Mouse (Mus musculus): ENCODE data around the gene Bpgm. TPM values are rescaled to one million over a fixed set of nuclear protein-coding genes. Genes with fewer than 3 reads are reported as not detected.

The Bpgm gene
- polyA plus RNA-seq, 1 experiment from 2014 or later = 71.2 TPM

DNA sequence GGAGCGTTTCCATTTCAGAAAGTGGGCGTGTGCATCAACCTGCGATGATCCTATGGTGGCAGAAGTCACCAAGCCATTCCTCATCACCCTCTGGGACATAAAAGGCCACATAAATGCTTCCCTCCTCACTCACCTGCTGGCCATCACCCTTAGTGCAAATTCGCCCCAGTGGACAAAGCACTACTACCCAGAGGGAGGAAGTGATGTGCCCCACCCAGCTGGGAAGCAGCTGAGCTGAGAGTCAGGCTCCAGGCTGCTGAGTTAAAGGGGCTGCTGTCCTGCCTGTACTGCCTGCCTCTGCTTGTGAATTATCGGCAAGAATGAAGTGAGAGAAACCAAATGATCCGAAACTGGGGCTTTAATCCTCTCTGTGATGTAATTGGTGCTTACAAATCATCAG, 49.9 kb downstream of the Bpgm start:
- ATAC-seq (replicated peaks; ENCODE audit: low FRiP score) (no peak), DNase-seq (ENCODE audit: low spot score) (no peak)
- Histone ChIP-seq H3K4me1 (replicated peaks; ENCODE audit: control insufficient read depth, insufficient read depth, low read length) (no peaks in the 10 kb centered on the region), H3K9ac (ENCODE audit: low read length) (no peak overlapping the region), H3K27me3 (ENCODE audit: control insufficient read depth, insufficient read depth, low read length) (no peaks in the 10 kb centered on the region), H3K36me3 (ENCODE audit: control insufficient read depth, insufficient read depth, low read length) (no peaks in the 10 kb centered on the region), H3K4me3 (ENCODE audit: low read depth, low read length) (no peak overlapping the region), H3K9me3 (ENCODE audit: control insufficient read depth, low read length) (no peaks in the 10 kb centered on the region), H3K27ac (ENCODE audit: low read depth, low read length) (no peak overlapping the region), H3K4me2 (ENCODE audit: low read depth, low read length, severe bottlenecking) (no peak overlapping the region)
- WGBS = 73% methylated on average over 6 of the region's 6 CpGs

DNA sequence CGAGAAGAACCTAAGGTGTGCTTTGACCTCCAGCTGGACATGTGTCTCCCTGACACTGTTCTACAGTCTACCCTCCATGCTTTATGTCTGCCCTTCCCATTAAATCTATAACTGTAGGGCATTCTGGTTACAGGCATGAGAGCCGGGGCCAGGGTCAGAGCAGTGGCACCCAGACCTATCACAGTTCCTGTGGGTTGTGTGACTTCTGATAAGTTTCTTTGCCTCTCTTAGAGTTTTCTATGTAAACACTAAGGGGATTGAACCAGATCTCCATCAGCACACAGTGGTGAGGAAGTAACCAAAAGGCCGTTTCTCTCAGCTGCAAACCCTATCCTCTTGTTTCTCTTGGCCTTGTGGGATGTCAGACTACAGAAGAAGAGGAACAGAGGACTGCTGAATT, 50.4 kb downstream of the Bpgm start:
- Histone ChIP-seq H3K36me3 (ENCODE audit: control insufficient read depth, insufficient read depth, low read length) (no peaks in the 10 kb centered on the region), H3K4me2 (ENCODE audit: low read depth, low read length, severe bottlenecking) (no peak overlapping the region), H3K9me3 (ENCODE audit: control insufficient read depth, low read length) (no peaks in the 10 kb centered on the region), H3K27ac (ENCODE audit: low read depth, low read length) (no peak overlapping the region), H3K4me3 (ENCODE audit: low read depth, low read length) (no peak overlapping the region), H3K27me3 (ENCODE audit: control insufficient read depth, insufficient read depth, low read length) (no peaks in the 10 kb centered on the region), H3K4me1 (replicated peaks; ENCODE audit: control insufficient read depth, insufficient read depth, low read length) (no peaks in the 10 kb centered on the region), H3K9ac (ENCODE audit: low read length) (no peak overlapping the region)
- ATAC-seq (replicated peaks; ENCODE audit: low FRiP score) (no peak), DNase-seq (ENCODE audit: low spot score) (no peak)
- 84% methylated on average over 3 of the region's 3 CpGs for WGBS

DNA sequence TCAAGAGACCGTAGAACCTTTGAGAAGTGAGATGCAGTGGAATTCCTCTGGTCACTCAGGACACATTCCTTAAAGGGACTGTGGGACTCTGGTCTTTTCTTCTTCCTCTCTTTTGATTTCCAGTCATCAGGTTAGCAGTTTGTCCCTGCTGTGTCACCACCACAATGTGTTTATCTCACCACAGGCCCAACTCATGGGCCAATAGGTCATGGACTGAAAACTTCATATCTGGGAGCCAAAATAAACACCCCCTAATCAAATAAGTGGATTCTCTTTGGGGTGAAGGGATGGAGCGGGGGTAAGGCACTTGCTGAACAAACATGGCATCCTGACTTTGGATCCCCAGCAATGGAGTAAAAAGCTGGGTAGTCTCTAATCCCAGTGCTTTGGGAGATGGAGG, 52.1 kb downstream of the Bpgm start:
- no peak overlapping the region for H3K9ac ChIP-seq (ENCODE audit: low read length)
- H3K27me3 ChIP-seq (ENCODE audit: control insufficient read depth, insufficient read depth, low read length) = no peaks in the 10 kb centered on the region
- no peak overlapping the region for H3K4me3 ChIP-seq (ENCODE audit: low read depth, low read length)
- H3K27ac ChIP-seq (ENCODE audit: low read depth, low read length) = no peak overlapping the region
- H3K9me3 ChIP-seq (ENCODE audit: control insufficient read depth, low read length) = no peaks in the 10 kb centered on the region
- WGBS = 89% methylated on average over 2 of the region's 2 CpGs
- H3K4me2 ChIP-seq (ENCODE audit: low read depth, low read length, severe bottlenecking) = no peak overlapping the region
- DNase-seq (ENCODE audit: low spot score) = no peak
- no peaks in the 10 kb centered on the region for H3K4me1 ChIP-seq (replicated peaks; ENCODE audit: control insufficient read depth, insufficient read depth, low read length)
- H3K36me3 ChIP-seq (ENCODE audit: control insufficient read depth, insufficient read depth, low read length) = no peaks in the 10 kb centered on the region
- no peak for ATAC-seq (replicated peaks; ENCODE audit: low FRiP score)

DNA sequence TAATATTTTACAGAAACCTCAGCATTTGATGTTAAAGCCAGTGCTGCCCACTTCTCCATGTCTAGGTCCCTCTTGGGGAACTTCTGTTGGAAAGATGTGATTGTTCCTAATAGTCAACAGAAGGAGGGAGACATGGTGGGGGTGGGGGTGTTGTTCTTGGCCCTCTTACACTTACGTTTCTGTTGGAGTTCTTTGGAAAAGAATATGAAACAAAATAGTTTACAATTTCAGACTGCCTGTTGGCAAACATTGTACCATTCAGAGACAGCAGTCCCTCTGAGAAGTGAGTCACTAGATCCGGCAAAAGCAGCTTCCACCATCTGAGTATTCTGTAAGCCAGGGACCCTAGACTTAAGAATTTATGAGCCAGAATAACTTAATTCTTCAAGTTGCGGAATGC, 54.0 kb downstream of the Bpgm start:
- H3K36me3 ChIP-seq (ENCODE audit: control insufficient read depth, insufficient read depth, low read length) = no peaks in the 10 kb centered on the region
- H3K4me2 ChIP-seq (ENCODE audit: low read depth, low read length, severe bottlenecking) = no peak overlapping the region
- H3K27ac ChIP-seq (ENCODE audit: low read depth, low read length) = no peak overlapping the region
- no peaks in the 10 kb centered on the region for H3K9me3 ChIP-seq (ENCODE audit: control insufficient read depth, low read length)
- H3K27me3 ChIP-seq (ENCODE audit: control insufficient read depth, insufficient read depth, low read length) = no peaks in the 10 kb centered on the region
- WGBS = 83% methylated on average over 3 of the region's 3 CpGs
- H3K4me1 ChIP-seq (replicated peaks; ENCODE audit: control insufficient read depth, insufficient read depth, low read length) = no peaks in the 10 kb centered on the region
- no peak overlapping the region for H3K9ac ChIP-seq (ENCODE audit: low read length)
- ATAC-seq (replicated peaks; ENCODE audit: low FRiP score) (no peak), DNase-seq (ENCODE audit: low spot score) (no peak)
- no peak overlapping the region for H3K4me3 ChIP-seq (ENCODE audit: low read depth, low read length)

DNA sequence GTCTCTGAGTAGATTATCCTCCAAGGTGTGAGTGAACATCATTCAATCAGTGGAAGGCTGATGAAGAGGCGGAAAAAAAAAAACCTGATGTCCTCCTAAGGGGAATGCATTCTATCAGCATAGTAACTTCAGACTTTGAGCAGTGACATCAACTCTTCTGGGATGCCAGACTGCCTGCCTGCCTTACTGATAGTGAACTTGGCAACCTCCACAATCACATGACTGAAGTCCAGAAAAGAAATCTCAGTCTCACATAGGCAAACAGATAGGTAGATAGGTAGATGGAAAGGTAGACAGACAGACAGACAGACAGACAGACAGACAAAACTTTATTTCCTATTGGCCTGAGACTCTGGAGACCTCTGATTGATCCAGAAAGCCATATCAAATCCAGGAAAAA, 57.0 kb downstream of the Bpgm start:
- H3K36me3 ChIP-seq (ENCODE audit: control insufficient read depth, insufficient read depth, low read length) = no peaks in the 10 kb centered on the region
- no peaks in the 10 kb centered on the region for H3K27me3 ChIP-seq (ENCODE audit: control insufficient read depth, insufficient read depth, low read length)
- H3K4me2 ChIP-seq (ENCODE audit: low read depth, low read length, severe bottlenecking) = no peak overlapping the region
- H3K4me3 ChIP-seq (ENCODE audit: low read depth, low read length) = no peak overlapping the region
- DNase-seq (ENCODE audit: low spot score) (no peak), ATAC-seq (replicated peaks; ENCODE audit: low FRiP score) (no peak)
- WGBS = 84% methylated on average over 1 of the region's 1 CpGs
- no peaks in the 10 kb centered on the region for H3K9me3 ChIP-seq (ENCODE audit: control insufficient read depth, low read length)
- H3K27ac ChIP-seq (ENCODE audit: low read depth, low read length) = no peak overlapping the region
- no peak overlapping the region for H3K9ac ChIP-seq (ENCODE audit: low read length)
- H3K4me1 ChIP-seq (replicated peaks; ENCODE audit: control insufficient read depth, insufficient read depth, low read length) = no peaks in the 10 kb centered on the region

DNA sequence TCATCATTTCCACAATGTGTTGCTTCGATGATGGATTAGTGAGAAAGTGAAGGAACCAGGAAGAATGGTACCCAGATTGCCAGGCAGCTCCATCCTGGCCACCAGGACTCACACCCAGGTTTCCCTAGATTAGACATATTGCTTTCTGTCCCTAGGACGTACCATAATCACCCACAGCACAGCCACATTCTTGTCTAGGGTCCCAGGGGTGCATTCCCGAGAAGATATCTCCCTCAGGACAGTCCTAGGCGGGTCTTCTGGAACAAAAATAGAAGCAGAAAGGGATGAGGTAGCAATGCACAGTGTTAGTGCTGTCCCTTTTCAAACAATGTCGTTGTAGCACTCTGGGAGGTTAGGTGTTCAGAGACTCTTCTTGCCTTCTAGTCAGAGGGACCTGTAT, 57.9 kb downstream of the Bpgm start:
- ATAC-seq (replicated peaks; ENCODE audit: low FRiP score) (no peak), DNase-seq (ENCODE audit: low spot score) (no peak)
- H3K36me3 ChIP-seq (ENCODE audit: control insufficient read depth, insufficient read depth, low read length) = no peaks in the 10 kb centered on the region
- no peak overlapping the region for H3K4me2 ChIP-seq (ENCODE audit: low read depth, low read length, severe bottlenecking)
- no peaks in the 10 kb centered on the region for H3K9me3 ChIP-seq (ENCODE audit: control insufficient read depth, low read length)
- H3K27ac ChIP-seq (ENCODE audit: low read depth, low read length) = no peak overlapping the region
- H3K27me3 ChIP-seq (ENCODE audit: control insufficient read depth, insufficient read depth, low read length) = no peaks in the 10 kb centered on the region
- no peak overlapping the region for H3K9ac ChIP-seq (ENCODE audit: low read length)
- no peaks in the 10 kb centered on the region for H3K4me1 ChIP-seq (replicated peaks; ENCODE audit: control insufficient read depth, insufficient read depth, low read length)
- H3K4me3 ChIP-seq (ENCODE audit: low read depth, low read length) = no peak overlapping the region
- WGBS = 77% methylated on average over 5 of the region's 5 CpGs

DNA sequence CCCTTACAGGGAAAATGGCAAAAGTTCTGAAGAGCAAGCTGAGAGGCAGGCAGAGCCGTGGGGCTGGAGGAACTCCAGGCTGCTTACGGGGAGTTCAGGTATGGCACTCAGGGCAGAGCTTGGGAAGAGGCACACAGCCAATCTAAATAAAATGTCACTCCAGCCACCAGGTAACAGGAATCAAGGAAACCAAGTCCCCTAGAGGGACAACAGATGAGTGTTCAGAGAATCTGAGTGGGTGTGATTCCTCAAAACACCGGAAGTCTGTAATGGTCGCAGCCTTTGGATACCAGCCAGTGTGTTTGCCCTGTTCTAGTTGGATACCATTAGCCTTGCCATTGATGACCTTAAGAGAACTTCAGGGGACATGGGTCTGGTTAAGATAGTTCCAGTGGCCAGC, 66.9 kb downstream of the Bpgm start:
- H3K4me3 ChIP-seq (ENCODE audit: low read depth, low read length) = no peak overlapping the region

DNA sequence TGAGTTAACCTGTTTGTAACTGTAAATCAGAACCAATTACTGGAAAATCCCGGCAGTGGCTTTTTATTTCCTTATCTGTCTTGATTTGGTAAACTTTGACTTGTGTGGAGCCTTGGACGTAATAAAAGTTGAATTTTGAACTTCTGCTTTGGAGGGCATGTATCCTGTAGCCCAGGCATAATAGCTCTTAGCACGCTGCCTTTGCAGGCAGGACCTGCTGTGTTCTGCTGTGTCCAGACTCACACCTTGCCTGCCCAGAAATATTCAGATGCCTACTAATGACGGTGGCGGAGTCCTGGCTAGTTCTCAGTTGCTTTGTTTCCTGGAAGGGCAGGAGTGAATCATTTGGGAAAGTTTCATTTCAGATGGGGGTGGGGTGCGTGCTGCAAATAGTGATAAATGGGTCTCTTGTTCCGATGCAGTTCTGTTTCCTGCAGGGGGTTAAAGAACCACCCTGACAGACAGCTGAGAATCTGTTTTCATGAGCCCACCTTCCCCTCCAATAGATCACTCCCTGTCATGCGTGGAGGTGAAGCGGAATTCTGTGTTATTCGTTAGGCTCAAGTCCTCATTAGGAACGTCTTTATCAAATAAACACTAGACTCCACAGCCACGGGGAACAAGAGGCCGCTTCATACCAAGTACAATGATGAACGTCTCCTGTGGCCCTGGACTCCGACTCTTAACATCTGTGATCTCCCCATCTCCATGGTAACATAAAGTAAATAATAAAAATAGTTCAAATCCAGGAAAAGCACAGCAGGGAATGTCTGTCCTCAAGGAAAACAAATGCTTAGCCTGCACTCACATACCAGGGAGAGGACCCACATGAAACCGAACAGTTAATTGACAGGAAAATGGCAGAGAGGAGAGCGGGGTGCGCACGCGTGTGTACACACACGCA, 67.5 kb downstream of the Bpgm start:
- H3K27ac ChIP-seq (ENCODE audit: low read depth, low read length) = no peak overlapping the region
- 57% methylated on average over 21 of the region's 21 CpGs for WGBS
- H3K27me3 ChIP-seq (ENCODE audit: control insufficient read depth, insufficient read depth, low read length) = no peaks in the 10 kb centered on the region
- DNase-seq (ENCODE audit: low spot score) (no peak), ATAC-seq (replicated peaks; ENCODE audit: low FRiP score) (no peak)
- no peak overlapping the region for H3K4me2 ChIP-seq (ENCODE audit: low read depth, low read length, severe bottlenecking)
- H3K9ac ChIP-seq (ENCODE audit: low read length) = no peak overlapping the region
- peaks cover 2% of the 10 kb centered on the region; the same call in 1 of the 2 replicates for H3K4me1 ChIP-seq (replicated peaks; ENCODE audit: control insufficient read depth, insufficient read depth, low read length)
- no peak overlapping the region for H3K4me3 ChIP-seq (ENCODE audit: low read depth, low read length)
- no peaks in the 10 kb centered on the region for H3K36me3 ChIP-seq (ENCODE audit: control insufficient read depth, insufficient read depth, low read length)
- H3K9me3 ChIP-seq (ENCODE audit: control insufficient read depth, low read length) = no peaks in the 10 kb centered on the region

More for the DNA sequence above, 66.9 kb downstream of the Bpgm start:
- Histone ChIP-seq H3K27me3 (ENCODE audit: control insufficient read depth, insufficient read depth, low read length) (no peaks in the 10 kb centered on the region), H3K36me3 (ENCODE audit: control insufficient read depth, insufficient read depth, low read length) (no peaks in the 10 kb centered on the region), H3K4me1 (replicated peaks; ENCODE audit: control insufficient read depth, insufficient read depth, low read length) (peaks cover 2% of the 10 kb centered on the region; the same call in 1 of the 2 replicates), H3K9ac (ENCODE audit: low read length) (no peak overlapping the region), H3K4me2 (ENCODE audit: low read depth, low read length, severe bottlenecking) (no peak overlapping the region), H3K27ac (ENCODE audit: low read depth, low read length) (no peak overlapping the region), H3K9me3 (ENCODE audit: control insufficient read depth, low read length) (no peaks in the 10 kb centered on the region)
- WGBS = 90% methylated on average over 4 of the region's 4 CpGs
- DNase-seq (ENCODE audit: low spot score) (no peak), ATAC-seq (replicated peaks; ENCODE audit: low FRiP score) (no peak)

DNA sequence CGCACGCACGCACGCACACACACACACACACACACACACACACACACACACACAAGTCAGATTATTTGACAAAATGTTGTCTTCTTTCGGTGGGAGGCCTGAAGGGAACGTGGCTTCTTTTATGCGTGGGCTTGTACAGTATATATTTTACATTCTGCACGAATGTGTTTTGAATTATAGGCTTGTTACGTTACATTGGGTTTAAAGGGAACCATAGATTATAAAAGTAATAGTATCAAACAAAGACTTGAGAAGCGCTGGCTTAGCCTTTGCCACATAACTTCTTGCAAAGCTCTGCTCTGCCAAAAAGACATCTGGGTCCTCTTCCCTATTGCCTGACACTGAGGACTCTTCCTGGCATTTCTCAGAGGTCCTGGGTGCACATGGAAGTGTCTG, 68.2 kb downstream of the Bpgm start:
- H3K4me3 ChIP-seq (ENCODE audit: low read depth, low read length) = no peak overlapping the region
- ATAC-seq (replicated peaks; ENCODE audit: low FRiP score) (no peak), DNase-seq (ENCODE audit: low spot score) (no peak)
- WGBS = 84% methylated on average over 10 of the region's 10 CpGs
- H3K27me3 ChIP-seq (ENCODE audit: control insufficient read depth, insufficient read depth, low read length) = no peaks in the 10 kb centered on the region
- H3K4me1 ChIP-seq (replicated peaks; ENCODE audit: control insufficient read depth, insufficient read depth, low read length) = peaks cover 2% of the 10 kb centered on the region; the same call in 1 of the 2 replicates
- no peak overlapping the region for H3K9ac ChIP-seq (ENCODE audit: low read length)
- no peaks in the 10 kb centered on the region for H3K9me3 ChIP-seq (ENCODE audit: control insufficient read depth, low read length)
- H3K27ac ChIP-seq (ENCODE audit: low read depth, low read length) = no peak overlapping the region
- no peak overlapping the region for H3K4me2 ChIP-seq (ENCODE audit: low read depth, low read length, severe bottlenecking)
- no peaks in the 10 kb centered on the region for H3K36me3 ChIP-seq (ENCODE audit: control insufficient read depth, insufficient read depth, low read length)
